Mouse (Mus musculus) embryo, embryonic 9.5 days (tissue): ENCODE data around the gene Farsb.
A peak's percentile ranks its signal among the peaks of the same experiment; 100 is the strongest.
"Not testable (repeated sequence)": the region's sequence is repeated elsewhere in the genome, so short reads cannot be mapped to it uniquely, and the experiment has no call there.

ENCODE experiments used
- DNase-seq: peaks from one replicate; pipeline ENCODE4 v3.0.0-alpha.2; 2017; ENCODE audit errors: extremely low spot score

Gene Farsb

GRCm38 (mm10) chr1:78488752-78489492, at the start of gene Farsb:
Gene Farsb, minus strand, starts transcription at chr1:78488897.
- DNase-seq, result peak; percentile 94

- no peak for DNase-seq
These were observed 49.7 kb upstream of the Farsb start for GRCm38 (mm10) chr1:78538396-78538795.

- peak; percentile 17 for DNase-seq
These were observed 48.9 kb upstream of the Farsb start for GRCm38 (mm10) chr1:78537494-78538010.

GRCm38 (mm10) chr1:78536310-78537164, 47.8 kb upstream of the Farsb start:
- DNase-seq, result peak; percentile 67

GRCm38 (mm10) chr1:78534428-78535150, 45.9 kb upstream of the Farsb start:
- DNase-seq, result no peak

GRCm38 (mm10) chr1:78532184-78532800, 43.6 kb upstream of the Farsb start:
- no peak for DNase-seq

- no peak for DNase-seq
These were observed 42.0 kb upstream of the Farsb start for GRCm38 (mm10) chr1:78530500-78531215.

- no peak for DNase-seq
These were observed 40.3 kb upstream of the Farsb start for GRCm38 (mm10) chr1:78529011-78529410.

GRCm38 (mm10) chr1:78528356-78528755, 39.7 kb upstream of the Farsb start:
- DNase-seq, result no peak

- peak; percentile 51 for DNase-seq
These were observed 36.6 kb upstream of the Farsb start for GRCm38 (mm10) chr1:78525189-78525886.

GRCm38 (mm10) chr1:78518907-78519306, 30.2 kb upstream of the Farsb start:
- no peak for DNase-seq

GRCm38 (mm10) chr1:78512756-78513155, 24.1 kb upstream of the Farsb start:
- DNase-seq, result no peak

GRCm38 (mm10) chr1:78511621-78512160, 23.0 kb upstream of the Farsb start, which contains the start of gene BC035947:
Gene BC035947, minus strand, starts transcription at chr1:78512158.
- peak; percentile 43 for DNase-seq

GRCm38 (mm10) chr1:78510862-78511261, 22.2 kb upstream of the Farsb start, which contains the start of gene Mogat1:
Gene Mogat1, plus strand, starts transcription at chr1:78510991.
- no peak for DNase-seq

- no peak for DNase-seq
These were observed 18.4 kb upstream of the Farsb start for GRCm38 (mm10) chr1:78507137-78507536.

GRCm38 (mm10) chr1:78502527-78502926, 13.8 kb upstream of the Farsb start:
- no peak for DNase-seq

GRCm38 (mm10) chr1:78501856-78502255, 13.2 kb upstream of the Farsb start:
- not testable (repeated sequence) for DNase-seq

- DNase-seq, result no peak
These were observed 12.3 kb upstream of the Farsb start for GRCm38 (mm10) chr1:78501036-78501435.

GRCm38 (mm10) chr1:78490143-78490542, 1.4 kb upstream of the Farsb start:
- DNase-seq, result no peak

GRCm38 (mm10) chr1:78488427-78488751, 308 bp downstream of the Farsb start:
- DNase-seq, result no peak
